Mouse (Mus musculus): ENCODE data around the gene Lgals1.

Lgals1 gene

GRCm38 (mm10) chr15:78926021-78926919 lies at the start of gene Lgals1:
Gene Lgals1 (plus strand): TSS chr15:78926725.
- WGBS = 24% methylated on average over 20 of the region's 20 CpGs

GRCm38 (mm10) chr15:78876991-78877809 lies 49.3 kb upstream of the Lgals1 start, which contains the start of gene Gga1:
Gene Gga1 (plus strand): TSS chr15:78877190.
- under 1% methylated on average over 85 of the region's 95 CpGs for WGBS

- WGBS = under 1% methylated on average over 17 of the region's 17 CpGs
Measured at GRCm38 (mm10) chr15:78877810-78878390, 48.6 kb upstream of the Lgals1 start.

GRCm38 (mm10) chr15:78878792-78879516 lies 47.6 kb upstream of the Lgals1 start:
- 48% methylated on average over 7 of the region's 7 CpGs for WGBS

- WGBS = 91% methylated on average over 8 of the region's 8 CpGs
Measured at GRCm38 (mm10) chr15:78880432-78880831, 46.1 kb upstream of the Lgals1 start.

- 82% methylated on average over 3 of the region's 3 CpGs for WGBS
Measured at GRCm38 (mm10) chr15:78881828-78882227, 44.7 kb upstream of the Lgals1 start.

GRCm38 (mm10) chr15:78889401-78889853 lies 37.1 kb upstream of the Lgals1 start:
- 54% methylated on average over 13 of the region's 13 CpGs for WGBS

- 74% methylated on average over 7 of the region's 7 CpGs for WGBS
Measured at GRCm38 (mm10) chr15:78892440-78892839, 34.1 kb upstream of the Lgals1 start.

- 70% methylated on average over 13 of the region's 13 CpGs for WGBS
Measured at GRCm38 (mm10) chr15:78894726-78895125, 31.8 kb upstream of the Lgals1 start.

GRCm38 (mm10) chr15:78895741-78896140 lies 30.8 kb upstream of the Lgals1 start:
- 81% methylated on average over 2 of the region's 2 CpGs for WGBS

GRCm38 (mm10) chr15:78896149-78896548 lies 30.4 kb upstream of the Lgals1 start:
- 86% methylated on average over 3 of the region's 3 CpGs for WGBS

GRCm38 (mm10) chr15:78897488-78897887 lies 29.0 kb upstream of the Lgals1 start:
- WGBS = 97% methylated on average over 4 of the region's 4 CpGs

- WGBS = 73% methylated on average over 6 of the region's 6 CpGs
Measured at GRCm38 (mm10) chr15:78898507-78899001, 28.0 kb upstream of the Lgals1 start.

GRCm38 (mm10) chr15:78899409-78899739 lies 27.2 kb upstream of the Lgals1 start, which contains the start of gene Gm49510:
Gene Gm49510 (plus strand): TSS chr15:78899667.
- 8% methylated on average over 20 of the region's 20 CpGs for WGBS

- 4% methylated on average over 47 of the region's 47 CpGs for WGBS
Measured at GRCm38 (mm10) chr15:78899740-78900584, 26.6 kb upstream of the Lgals1 start, which contains the start of gene Sh3bp1. Gene Sh3bp1 (plus strand): TSS chr15:78899768.

GRCm38 (mm10) chr15:78900585-78901421 lies 25.7 kb upstream of the Lgals1 start:
- 50% methylated on average over 18 of the region's 18 CpGs for WGBS

- WGBS = 67% methylated on average over 8 of the region's 8 CpGs
Measured at GRCm38 (mm10) chr15:78901422-78901789, 25.1 kb upstream of the Lgals1 start.

GRCm38 (mm10) chr15:78903243-78903642 lies 23.3 kb upstream of the Lgals1 start:
- 3% methylated on average over 2 of the region's 2 CpGs for WGBS

- WGBS = 89% methylated on average over 7 of the region's 7 CpGs
Measured at GRCm38 (mm10) chr15:78908399-78908798, 18.1 kb upstream of the Lgals1 start.

All from cerebral cortex, adult 2 months (tissue).